Mouse (Mus musculus): ENCODE results near the gene Itpr1. TPM values are rescaled to one million over a fixed set of nuclear protein-coding genes. Genes with fewer than 3 reads are reported as not detected.

Itpr1 gene
- polyA plus RNA-seq, 1 experiment from 2014 or later = 5.5 TPM

- Histone ChIP-seq H3K9me3 (ENCODE audit: control insufficient read depth, low read length) (no peaks in the 10 kb centered on the region), H3K4me2 (ENCODE audit: low read length) (no peak overlapping the region), H3K27ac (replicated peaks; ENCODE audit: low read depth, low read length) (no peak overlapping the region), H3K9ac (replicated peaks; ENCODE audit: low read length) (no peak overlapping the region), H3K4me3 (replicated peaks; ENCODE audit: low read depth, low read length) (no peak overlapping the region), H3K4me1 (ENCODE audit: control insufficient read depth, insufficient read depth, low read length) (no peaks in the 10 kb centered on the region), H3K36me3 (ENCODE audit: control insufficient read depth, insufficient read depth, low read length) (no peaks in the 10 kb centered on the region), H3K27me3 (ENCODE audit: control insufficient read depth, insufficient read depth, low read length) (no peaks in the 10 kb centered on the region)
- 83% methylated on average over 4 of the region's 4 CpGs for WGBS
- DNase-seq = no peak
- no peak for ATAC-seq (ENCODE audit: low FRiP score, low TSS enrichment)
Measured at GRCm38 (mm10) chr6:108538406-108538805, 325.5 kb downstream of the Itpr1 start.

- H3K27ac ChIP-seq (replicated peaks; ENCODE audit: low read depth, low read length) = no peak overlapping the region
- H3K4me2 ChIP-seq (ENCODE audit: low read length) = no peak overlapping the region
- H3K4me3 ChIP-seq (replicated peaks; ENCODE audit: low read depth, low read length) = no peak overlapping the region
- H3K9ac ChIP-seq (replicated peaks; ENCODE audit: low read length) = no peak overlapping the region
- H3K4me1 ChIP-seq (ENCODE audit: control insufficient read depth, insufficient read depth, low read length) = no peaks in the 10 kb centered on the region
- WGBS = 93% methylated on average over 6 of the region's 6 CpGs
- no peaks in the 10 kb centered on the region for H3K36me3 ChIP-seq (ENCODE audit: control insufficient read depth, insufficient read depth, low read length)
- no peaks in the 10 kb centered on the region for H3K9me3 ChIP-seq (ENCODE audit: control insufficient read depth, low read length)
- DNase-seq (no peak), ATAC-seq (ENCODE audit: low FRiP score, low TSS enrichment) (no peak)
- no peaks in the 10 kb centered on the region for H3K27me3 ChIP-seq (ENCODE audit: control insufficient read depth, insufficient read depth, low read length)
Measured at GRCm38 (mm10) chr6:108540441-108540840, 327.5 kb downstream of the Itpr1 start.

GRCm38 (mm10) chr6:108544917-108545316, 332.0 kb downstream of the Itpr1 start:
- Histone ChIP-seq H3K4me2 (ENCODE audit: low read length) (no peak overlapping the region), H3K9me3 (ENCODE audit: control insufficient read depth, low read length) (no peaks in the 10 kb centered on the region), H3K27ac (replicated peaks; ENCODE audit: low read depth, low read length) (no peak overlapping the region), H3K27me3 (ENCODE audit: control insufficient read depth, insufficient read depth, low read length) (no peaks in the 10 kb centered on the region), H3K9ac (replicated peaks; ENCODE audit: low read length) (no peak overlapping the region), H3K4me1 (ENCODE audit: control insufficient read depth, insufficient read depth, low read length) (no peaks in the 10 kb centered on the region), H3K4me3 (replicated peaks; ENCODE audit: low read depth, low read length) (no peak overlapping the region), H3K36me3 (ENCODE audit: control insufficient read depth, insufficient read depth, low read length) (no peaks in the 10 kb centered on the region)
- ATAC-seq (ENCODE audit: low FRiP score, low TSS enrichment) = no peak
- DNase-seq = no peak
- 64% methylated on average over 7 of the region's 7 CpGs for WGBS

GRCm38 (mm10) chr6:108545464-108545863, 332.6 kb downstream of the Itpr1 start:
- H3K9ac ChIP-seq (replicated peaks; ENCODE audit: low read length) = no peak overlapping the region
- H3K4me2 ChIP-seq (ENCODE audit: low read length) = no peak overlapping the region
- WGBS = 61% methylated on average over 5 of the region's 5 CpGs
- no peaks in the 10 kb centered on the region for H3K4me1 ChIP-seq (ENCODE audit: control insufficient read depth, insufficient read depth, low read length)
- no peak overlapping the region for H3K27ac ChIP-seq (replicated peaks; ENCODE audit: low read depth, low read length)
- H3K27me3 ChIP-seq (ENCODE audit: control insufficient read depth, insufficient read depth, low read length) = no peaks in the 10 kb centered on the region
- no peak for ATAC-seq (ENCODE audit: low FRiP score, low TSS enrichment)
- no peak for DNase-seq
- H3K36me3 ChIP-seq (ENCODE audit: control insufficient read depth, insufficient read depth, low read length) = no peaks in the 10 kb centered on the region
- H3K9me3 ChIP-seq (ENCODE audit: control insufficient read depth, low read length) = no peaks in the 10 kb centered on the region
- no peak overlapping the region for H3K4me3 ChIP-seq (replicated peaks; ENCODE audit: low read depth, low read length)

- Histone ChIP-seq H3K36me3 (ENCODE audit: control insufficient read depth, insufficient read depth, low read length) (no peaks in the 10 kb centered on the region), H3K27me3 (ENCODE audit: control insufficient read depth, insufficient read depth, low read length) (no peaks in the 10 kb centered on the region), H3K4me1 (ENCODE audit: control insufficient read depth, insufficient read depth, low read length) (no peaks in the 10 kb centered on the region), H3K27ac (replicated peaks; ENCODE audit: low read depth, low read length) (no peak overlapping the region), H3K9ac (replicated peaks; ENCODE audit: low read length) (no peak overlapping the region), H3K4me2 (ENCODE audit: low read length) (no peak overlapping the region), H3K4me3 (replicated peaks; ENCODE audit: low read depth, low read length) (no peak overlapping the region), H3K9me3 (ENCODE audit: control insufficient read depth, low read length) (no peaks in the 10 kb centered on the region)
- WGBS = 96% methylated on average over 3 of the region's 3 CpGs
- DNase-seq (no peak), ATAC-seq (ENCODE audit: low FRiP score, low TSS enrichment) (no peak)
Measured at GRCm38 (mm10) chr6:108548413-108548812, 335.5 kb downstream of the Itpr1 start.

GRCm38 (mm10) chr6:108549495-108549935, 336.6 kb downstream of the Itpr1 start:
- no peak overlapping the region for H3K9ac ChIP-seq (replicated peaks; ENCODE audit: low read length)
- H3K9me3 ChIP-seq (ENCODE audit: control insufficient read depth, low read length) = no peaks in the 10 kb centered on the region
- no peaks in the 10 kb centered on the region for H3K4me1 ChIP-seq (ENCODE audit: control insufficient read depth, insufficient read depth, low read length)
- no peak overlapping the region for H3K27ac ChIP-seq (replicated peaks; ENCODE audit: low read depth, low read length)
- DNase-seq (no peak), ATAC-seq (ENCODE audit: low FRiP score, low TSS enrichment) (no peak)
- H3K27me3 ChIP-seq (ENCODE audit: control insufficient read depth, insufficient read depth, low read length) = no peaks in the 10 kb centered on the region
- 81% methylated on average over 6 of the region's 6 CpGs for WGBS
- H3K4me3 ChIP-seq (replicated peaks; ENCODE audit: low read depth, low read length) = no peak overlapping the region
- no peaks in the 10 kb centered on the region for H3K36me3 ChIP-seq (ENCODE audit: control insufficient read depth, insufficient read depth, low read length)
- H3K4me2 ChIP-seq (ENCODE audit: low read length) = no peak overlapping the region

- ATAC-seq (ENCODE audit: low FRiP score, low TSS enrichment) (no peak), DNase-seq (no peak)
- H3K27me3 ChIP-seq (ENCODE audit: control insufficient read depth, insufficient read depth, low read length) = no peaks in the 10 kb centered on the region
- no peak overlapping the region for H3K4me3 ChIP-seq (replicated peaks; ENCODE audit: low read depth, low read length)
- H3K9me3 ChIP-seq (ENCODE audit: control insufficient read depth, low read length) = no peaks in the 10 kb centered on the region
- H3K9ac ChIP-seq (replicated peaks; ENCODE audit: low read length) = no peak overlapping the region
- WGBS = 92% methylated on average over 12 of the region's 12 CpGs
- no peaks in the 10 kb centered on the region for H3K4me1 ChIP-seq (ENCODE audit: control insufficient read depth, insufficient read depth, low read length)
- no peak overlapping the region for H3K4me2 ChIP-seq (ENCODE audit: low read length)
- no peak overlapping the region for H3K27ac ChIP-seq (replicated peaks; ENCODE audit: low read depth, low read length)
- no peaks in the 10 kb centered on the region for H3K36me3 ChIP-seq (ENCODE audit: control insufficient read depth, insufficient read depth, low read length)
Measured at GRCm38 (mm10) chr6:108551725-108552620, 339.1 kb downstream of the Itpr1 start.

- no peak overlapping the region for H3K4me3 ChIP-seq (replicated peaks; ENCODE audit: low read depth, low read length)
- no peaks in the 10 kb centered on the region for H3K36me3 ChIP-seq (ENCODE audit: control insufficient read depth, insufficient read depth, low read length)
- no peaks in the 10 kb centered on the region for H3K9me3 ChIP-seq (ENCODE audit: control insufficient read depth, low read length)
- DNase-seq (no peak), ATAC-seq (ENCODE audit: low FRiP score, low TSS enrichment) (no peak)
- H3K27me3 ChIP-seq (ENCODE audit: control insufficient read depth, insufficient read depth, low read length) = no peaks in the 10 kb centered on the region
- no peak overlapping the region for H3K27ac ChIP-seq (replicated peaks; ENCODE audit: low read depth, low read length)
- H3K9ac ChIP-seq (replicated peaks; ENCODE audit: low read length) = no peak overlapping the region
- H3K4me1 ChIP-seq (ENCODE audit: control insufficient read depth, insufficient read depth, low read length) = no peaks in the 10 kb centered on the region
- WGBS = 92% methylated on average over 3 of the region's 3 CpGs
- no peak overlapping the region for H3K4me2 ChIP-seq (ENCODE audit: low read length)
Measured at GRCm38 (mm10) chr6:108553013-108553412, 340.1 kb downstream of the Itpr1 start.

GRCm38 (mm10) chr6:108553536-108553935, 340.6 kb downstream of the Itpr1 start:
- ATAC-seq (ENCODE audit: low FRiP score, low TSS enrichment) (no peak), DNase-seq (no peak)
- H3K4me1 ChIP-seq (ENCODE audit: control insufficient read depth, insufficient read depth, low read length) = no peaks in the 10 kb centered on the region
- WGBS = 90% methylated on average over 4 of the region's 4 CpGs
- no peak overlapping the region for H3K4me2 ChIP-seq (ENCODE audit: low read length)
- no peaks in the 10 kb centered on the region for H3K9me3 ChIP-seq (ENCODE audit: control insufficient read depth, low read length)
- no peak overlapping the region for H3K4me3 ChIP-seq (replicated peaks; ENCODE audit: low read depth, low read length)
- no peaks in the 10 kb centered on the region for H3K27me3 ChIP-seq (ENCODE audit: control insufficient read depth, insufficient read depth, low read length)
- no peaks in the 10 kb centered on the region for H3K36me3 ChIP-seq (ENCODE audit: control insufficient read depth, insufficient read depth, low read length)
- H3K9ac ChIP-seq (replicated peaks; ENCODE audit: low read length) = no peak overlapping the region
- no peak overlapping the region for H3K27ac ChIP-seq (replicated peaks; ENCODE audit: low read depth, low read length)
